Mouse (Mus musculus) kidney, adult 2 months (tissue): ENCODE results near the gene 1700003E16Rik. TPM values are rescaled to one million over a fixed set of nuclear protein-coding genes. Genes with fewer than 3 reads are reported as not detected.

Experiments used
- DNase-seq: peaks from one replicate; pipeline ENCODE4 v3.0.0; 2021
- H3K27ac ChIP-seq: fragments of 200-500 bp; 2 replicates; pipeline ENCODE4 v1.5.1; 2012; ENCODE audit warnings: low read depth, low read length, control low read depth, inconsistent platforms; ENCODE audit not compliant: insufficient read depth
- H3K27me3 ChIP-seq: fragments of 200-500 bp; replicated peaks from 2 replicates; pipeline ENCODE4 v1.6.1; 2012; ENCODE audit warnings: mild to moderate bottlenecking, moderate library complexity, low read length, inconsistent platforms; ENCODE audit not compliant: control insufficient read depth, insufficient read depth
- H3K36me3 ChIP-seq: fragments of 200-500 bp; 2 replicates; pipeline ENCODE4 v1.6.1; 2012; ENCODE audit warnings: mild to moderate bottlenecking, moderate library complexity, low read length, inconsistent platforms; ENCODE audit not compliant: control insufficient read depth, insufficient read depth
- H3K4me1 ChIP-seq: fragments of 200-500 bp; 2 replicates; pipeline ENCODE4 v1.6.1; 2011; ENCODE audit warnings: low read length; ENCODE audit not compliant: control insufficient read depth, insufficient read depth
- H3K4me3 ChIP-seq: fragments of 200-500 bp; 2 replicates; pipeline ENCODE4 v1.5.1; 2011; ENCODE audit warnings: mild to moderate bottlenecking, low read depth, low read length, control low read depth; ENCODE audit not compliant: insufficient read depth
- CTCF ChIP-seq: fragments of 200-500 bp; conservative IDR thresholded peaks from 2 replicates; pipeline ENCODE4 v1.5.1; 2011; ENCODE audit warnings: low read depth, mild to moderate bottlenecking, control low read depth, low read length, moderate library complexity, mixed read lengths; ENCODE audit not compliant: insufficient read depth, insufficient read length
- POLR2A ChIP-seq: fragments of 200-500 bp; IDR thresholded peaks from one replicate; pipeline ENCODE4 v1.6.1; 2011; ENCODE audit warnings: low read depth, low read length, control low read depth
- WGBS: fragments of 180-500 bp; shearing (Covaris S2); methylation state at CpG from one replicate; pipeline ENCODE4 v1.1.7; 2018; 5-methylcytosine and 5-hydroxymethylcytosine counted together
- polyA plus RNA-seq: library from polyadenylated mRNA; depleted of rRNA; stranded (reverse); fragments of >200 nt; gene quantifications from 2 replicates; pipeline ENCODE4 v1.2.3, GENCODE M21; 2012

Gene 1700003E16Rik
- polyA plus RNA-seq, 1 experiment: 1.6 TPM

GRCm38 (mm10) chr6:83161442-83161841, 5.2 kb downstream of the 1700003E16Rik start:
- Histone ChIP-seq H3K36me3 (no peaks in the 10 kb centered on the region), H3K4me1 (peaks cover 4% of the 10 kb centered on the region; the same call in 1 of the 2 replicates), H3K4me3 (peak overlapping the region; percentile 52; the same call in 1 of the 2 replicates), H3K27ac (no peak overlapping the region), H3K27me3 (no peaks in the 10 kb centered on the region)
- WGBS: 34% methylated on average over 19 of the region's 19 CpGs
- TF ChIP-seq POLR2A: no peak
- DNase-seq: no peak

- 2% methylated on average over 49 of the region's 49 CpGs for WGBS
- Histone ChIP-seq H3K4me1 (peaks cover 4% of the 10 kb centered on the region; the same call in 1 of the 2 replicates), H3K27me3 (no peaks in the 10 kb centered on the region), H3K27ac (no peak overlapping the region), H3K36me3 (no peaks in the 10 kb centered on the region), H3K4me3 (peak overlapping the region; percentile 52)
- TF ChIP-seq CTCF: no peak
- no peak for TF ChIP-seq POLR2A
- peak; percentile 84 for DNase-seq
Measured at GRCm38 (mm10) chr6:83161921-83162641, 5.9 kb downstream of the 1700003E16Rik start.

GRCm38 (mm10) chr6:83162701-83163100, 6.5 kb downstream of the 1700003E16Rik start:
- TF ChIP-seq CTCF (peak; percentile 83), POLR2A (no peak)
- Histone ChIP-seq H3K27me3 (no peaks in the 10 kb centered on the region), H3K4me3 (peak overlapping the region; percentile 52), H3K36me3 (no peaks in the 10 kb centered on the region), H3K4me1 (peaks cover 7% of the 10 kb centered on the region; the same call in 1 of the 2 replicates), H3K27ac (no peak overlapping the region)
- 0% methylated on average over 8 of the region's 8 CpGs for WGBS
- DNase-seq: peak; percentile 82

GRCm38 (mm10) chr6:83165026-83165606, 8.9 kb downstream of the 1700003E16Rik start:
- DNase-seq: no peak
- under 1% methylated on average over 6 of the region's 6 CpGs for WGBS
- no peaks in the 10 kb centered on the region for H3K27me3 ChIP-seq
- peak overlapping the region; percentile 73 for H3K27ac ChIP-seq
- peaks cover 16% of the 10 kb centered on the region; the same call in 1 of the 2 replicates for H3K4me1 ChIP-seq
- TF ChIP-seq CTCF (no peak), POLR2A (no peak)
- H3K4me3 ChIP-seq: peak overlapping the region; percentile 51
- H3K36me3 ChIP-seq: no peaks in the 10 kb centered on the region

- WGBS: under 1% methylated on average over 55 of the region's 58 CpGs
- H3K27ac ChIP-seq: peak within 1 kb of the TSS; percentile 98
- TF ChIP-seq CTCF (peak; percentile 74), POLR2A (no peak)
Measured at GRCm38 (mm10) chr6:83165607-83166242, 9.5 kb downstream of the 1700003E16Rik start, which contains the start of gene Dctn1. TSS of gene Dctn1 (plus strand) at chr6:83165920.

DNA sequence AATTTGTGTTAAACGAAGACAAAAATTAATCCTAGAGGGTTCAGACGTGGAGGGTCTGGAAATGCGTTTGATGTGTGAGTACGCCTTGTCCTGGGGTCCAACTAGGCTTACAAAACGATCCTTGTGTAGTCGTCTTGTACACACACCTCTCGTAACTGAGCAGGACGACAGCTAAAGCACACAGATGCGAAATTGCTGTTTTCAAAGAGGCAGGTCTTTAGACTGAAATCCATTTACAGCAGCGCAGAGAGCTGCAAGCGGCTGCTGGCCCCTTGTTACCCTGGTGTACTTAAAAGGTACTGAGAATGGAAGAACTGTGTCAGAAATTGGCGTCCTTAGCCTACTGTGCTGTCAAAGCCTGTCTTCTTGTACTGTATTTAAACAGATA, 10.0 kb downstream of the 1700003E16Rik start:
- 0 out of 2 replicates have a peak, but pooled peaks have one; percentile 5 for TF ChIP-seq CTCF
- TF ChIP-seq POLR2A: no peak
- WGBS: 0% methylated on average over 12 of the region's 12 CpGs
- H3K27me3 ChIP-seq: no peaks in the 10 kb centered on the region
- no peaks in the 10 kb centered on the region for H3K36me3 ChIP-seq
- peak overlapping the region; percentile 24; the same call in 1 of the 2 replicates for H3K27ac ChIP-seq
- peak overlapping the region; percentile 65 for H3K4me3 ChIP-seq
- peaks cover 17% of the 10 kb centered on the region; the same call in 1 of the 2 replicates for H3K4me1 ChIP-seq
- DNase-seq: no peak

More at GRCm38 (mm10) chr6:83165607-83166242, 9.5 kb downstream of the 1700003E16Rik start, which contains the start of gene Dctn1:
- H3K4me1 ChIP-seq: peaks cover 17% of the 10 kb centered on the region; the same call in 1 of the 2 replicates
- peak; percentile 96 for DNase-seq
- H3K36me3 ChIP-seq: no peaks in the 10 kb centered on the region
- no peaks in the 10 kb centered on the region for H3K27me3 ChIP-seq
- H3K4me3 ChIP-seq: peak within 1 kb of the TSS; percentile 65
